Comparison of ENCODE assay signal across 8 mouse cellular contexts in genomic region chr5:92434070-92434469, GRCm38 (mm10). TPM values are rescaled to one million over a fixed set of nuclear protein-coding genes. Genes with fewer than 3 reads are reported as not detected.
A peak's percentile ranks its signal among the peaks of the same experiment; 100 is the strongest.
DNase-seq lines count a peak whose midpoint lies in the region; ATAC-seq lines count a peak whose summit lies in the region.

No protein-coding gene starts in this region.

- peaks cover 8% of the 10 kb centered on the region; the same call in 1 of the 2 replicates for H3K4me1 ChIP-seq in lung, embryonic 16.5 days (replicated peaks; ENCODE audit: control insufficient read depth, insufficient read depth, low read length)
- peaks cover 17% of the 10 kb centered on the region for H3K4me1 ChIP-seq in embryonic facial prominence, embryonic 10.5 days
- H3K4me1 ChIP-seq in hindbrain, embryonic 15.5 days (replicated peaks): peaks cover 21% of the 10 kb centered on the region
- peaks cover 3% of the 10 kb centered on the region; the same call in 1 of the 2 replicates for H3K4me1 ChIP-seq in neural tube, embryonic 12.5 days

- H3K36me3 ChIP-seq in lung, embryonic 16.5 days (ENCODE audit: control insufficient read depth, insufficient read depth, low read length): peaks cover 4% of the 10 kb centered on the region; the same call in 1 of the 2 replicates
- peaks cover 12% of the 10 kb centered on the region for H3K36me3 ChIP-seq in embryonic facial prominence, embryonic 10.5 days (replicated peaks)
- H3K36me3 ChIP-seq in hindbrain, embryonic 15.5 days: peaks cover 6% of the 10 kb centered on the region; the same call in 1 of the 2 replicates
- H3K36me3 ChIP-seq in neural tube, embryonic 12.5 days: peaks cover 5% of the 10 kb centered on the region

- no peaks in the 10 kb centered on the region for H3K9me3 ChIP-seq in lung, embryonic 16.5 days (ENCODE audit: control insufficient read depth, low read length)
- H3K9me3 ChIP-seq in embryonic facial prominence, embryonic 10.5 days: no peaks in the 10 kb centered on the region
- no peaks in the 10 kb centered on the region for H3K9me3 ChIP-seq in hindbrain, embryonic 15.5 days
- H3K9me3 ChIP-seq in neural tube, embryonic 12.5 days: no peaks in the 10 kb centered on the region

- no peak for ATAC-seq in lung, embryonic 16.5 days (ENCODE audit: low read depth)
- ATAC-seq in hindbrain, embryonic 15.5 days (ENCODE audit: low FRiP score, low read depth): no peak
- ATAC-seq in neural tube, embryonic 12.5 days (ENCODE audit: low FRiP score, low read depth): no peak
- ATAC-seq in megakaryocyte-erythroid progenitor cell, adult 5-6 weeks (replicated peaks; ENCODE audit: low FRiP score, low TSS enrichment, poor library complexity, severe bottlenecking): no peak

- H3K27ac ChIP-seq in lung, embryonic 16.5 days (ENCODE audit: low read length): no peak overlapping the region
- peak overlapping the region; percentile 97 for H3K27ac ChIP-seq in embryonic facial prominence, embryonic 10.5 days (replicated peaks)
- H3K27ac ChIP-seq in hindbrain, embryonic 15.5 days (replicated peaks): no peak overlapping the region
- H3K27ac ChIP-seq in neural tube, embryonic 12.5 days: no peak overlapping the region

- H3K4me3 ChIP-seq in lung, embryonic 16.5 days (ENCODE audit: low read length): peak overlapping the region; percentile 83
- peak overlapping the region; percentile 100 for H3K4me3 ChIP-seq in embryonic facial prominence, embryonic 10.5 days
- H3K4me3 ChIP-seq in hindbrain, embryonic 15.5 days: peak overlapping the region; percentile 85
- peak overlapping the region; percentile 97 for H3K4me3 ChIP-seq in neural tube, embryonic 12.5 days

- peak overlapping the region; percentile 93 for H3K9ac ChIP-seq in lung, embryonic 16.5 days (ENCODE audit: low read length)
- H3K9ac ChIP-seq in hindbrain, embryonic 15.5 days: peak overlapping the region; percentile 83
- peak overlapping the region; percentile 94 for H3K9ac ChIP-seq in neural tube, embryonic 12.5 days

- WGBS in lung, embryonic 16.5 days: under 1% methylated on average over 12 of the region's 12 CpGs
- under 1% methylated on average over 12 of the region's 12 CpGs for WGBS in embryonic facial prominence, embryonic 10.5 days
- 2% methylated on average over 12 of the region's 12 CpGs for WGBS in hindbrain, embryonic 15.5 days
- 1% methylated on average over 12 of the region's 12 CpGs for WGBS in neural tube, embryonic 12.5 days

- peak overlapping the region; percentile 96 for H3K4me2 ChIP-seq in lung, embryonic 16.5 days (ENCODE audit: low read depth, low read length)
- peak overlapping the region; percentile 84 for H3K4me2 ChIP-seq in hindbrain, embryonic 15.5 days
- peak overlapping the region; percentile 81 for H3K4me2 ChIP-seq in neural tube, embryonic 12.5 days (replicated peaks)

- DNase-seq in lung, postnatal 14 days: no peak
- no peak for DNase-seq in embryonic facial prominence, embryonic 10.5 days (ENCODE audit: low spot score)
- no peak for DNase-seq in adrenal gland, adult 8-10 months
- DNase-seq in right cerebral cortex, postnatal 14 days: no peak

- no peaks in the 10 kb centered on the region for H3K27me3 ChIP-seq in lung, embryonic 16.5 days (ENCODE audit: control insufficient read depth, insufficient read depth, low read depth, low read length)
- H3K27me3 ChIP-seq in embryonic facial prominence, embryonic 10.5 days (replicated peaks; ENCODE audit: low read depth, poor library complexity, severe bottlenecking): no peaks in the 10 kb centered on the region
- no peaks in the 10 kb centered on the region for H3K27me3 ChIP-seq in hindbrain, embryonic 15.5 days
- no peaks in the 10 kb centered on the region for H3K27me3 ChIP-seq in neural tube, embryonic 12.5 days (replicated peaks)

RNA-seq across cellular contexts. Expression of gene Nup54, which starts 0.9 kb away (rescaled TPM):
- 52.5 and 57.3 TPM in 2 replicates for polyA plus RNA-seq in lung, embryonic 16.5 days (2015; fragmentation: Nextera tagmentation; extraction: Ambion mirVana)
- polyA plus RNA-seq in embryonic facial prominence, embryonic 10.5 days (2016; fragmentation: Nextera tagmentation; extraction: Ambion mirVana): 72.6 and 76.2 TPM in 2 replicates
- 47.3 and 50.5 TPM in 2 replicates for polyA plus RNA-seq in hindbrain, embryonic 15.5 days (2015; fragmentation: Nextera tagmentation; extraction: Ambion mirVana)
- 50.4 and 53.6 TPM in 2 replicates for polyA plus RNA-seq in neural tube, embryonic 12.5 days (2016; fragmentation: Nextera tagmentation; extraction: Ambion mirVana)
- 10 to 100 TPM; 23.5 to 36.6 (median 26.6) TPM for total RNA-seq in adrenal gland, adult 8-10 months (2022)
- total RNA-seq in megakaryocyte-erythroid progenitor cell, adult 5-6 weeks (2014; fragmentation: Nextera tagmentation): 75.8 and 80.0 TPM in 2 replicates
- 99.1 and 106 TPM in 2 replicates for total RNA-seq in megakaryocyte-erythroid progenitor cell, adult 5-6 weeks (2017)
